ENCODE assay signal across 26 mouse cellular contexts in genomic region chr11:118426765-118427164, GRCm38 (mm10). TPM values are rescaled to one million over a fixed set of nuclear protein-coding genes. Genes with fewer than 3 reads are reported as not detected.
DNase-seq lines count a peak whose midpoint lies in the region; ATAC-seq and TF ChIP-seq lines count a peak whose summit lies in the region.
"Had no signal": no experiment of that assay in that cellular context is flagged by ENCODE, and none has a peak within 500 bp of the region (broad histone marks: within the 10 kb centered on the region; RNA-seq: fewer than 3 reads in every experiment).

No protein-coding gene starts in this region.

- no peak for ATAC-seq in hindbrain, embryonic 11.5 days (ENCODE audit: low FRiP score)
- no peak for ATAC-seq in intestine, postnatal 0 days
- ATAC-seq: forebrain, embryonic 15.5 days; Patski had no signal

- H3K4me3 ChIP-seq in gastrocnemius, adult 2 months, result no peak overlapping the region
- no peak overlapping the region for H3K4me3 ChIP-seq in hindbrain, embryonic 10.5 days
- H3K4me3 ChIP-seq in hindbrain, embryonic 11.5 days (ENCODE audit: low read depth, low read length), result no peak overlapping the region
- no peak overlapping the region for H3K4me3 ChIP-seq in embryonic facial prominence, embryonic 10.5 days
- H3K4me3 ChIP-seq in intestine, postnatal 0 days (ENCODE audit: low read depth, low read length), result no peak overlapping the region
- H3K4me3 ChIP-seq: forebrain, embryonic 15.5 days; heart, embryonic 12.5 days; heart, embryonic 15.5 days; hindbrain, embryonic 12.5 days; hindbrain, embryonic 15.5 days had no signal

- 69% methylated on average over 5 of the region's 5 CpGs for WGBS in hindbrain, embryonic 10.5 days
- 73% methylated on average over 5 of the region's 5 CpGs for WGBS in hindbrain, embryonic 11.5 days
- 69% methylated on average over 5 of the region's 5 CpGs for WGBS in embryonic facial prominence, embryonic 10.5 days
- 73% methylated on average over 5 of the region's 5 CpGs for WGBS in intestine, postnatal 0 days

- H3K36me3 ChIP-seq in hindbrain, embryonic 10.5 days, result no peaks in the 10 kb centered on the region
- no peaks in the 10 kb centered on the region for H3K36me3 ChIP-seq in hindbrain, embryonic 11.5 days (ENCODE audit: control insufficient read depth, insufficient read depth, low read length)
- no peaks in the 10 kb centered on the region for H3K36me3 ChIP-seq in embryonic facial prominence, embryonic 10.5 days (replicated peaks)
- no peaks in the 10 kb centered on the region for H3K36me3 ChIP-seq in intestine, postnatal 0 days (ENCODE audit: control insufficient read depth, insufficient read depth)
- H3K36me3 ChIP-seq: forebrain, embryonic 15.5 days; G1E; heart, embryonic 12.5 days; heart, embryonic 15.5 days; hindbrain, embryonic 12.5 days; hindbrain, embryonic 15.5 days had no signal

- peak overlapping the region; percentile 56 for H3K27ac ChIP-seq in gastrocnemius, adult 2 months
- H3K27ac ChIP-seq in hindbrain, embryonic 10.5 days, result 0 out of 2 replicates have a peak overlapping the region, but pooled peaks have one; percentile 24
- no peak overlapping the region for H3K27ac ChIP-seq in hindbrain, embryonic 11.5 days (ENCODE audit: low read depth, low read length)
- peak overlapping the region; percentile 1; the same call in 1 of the 2 replicates for H3K27ac ChIP-seq in embryonic facial prominence, embryonic 10.5 days (replicated peaks)
- no peak overlapping the region for H3K27ac ChIP-seq in intestine, postnatal 0 days (ENCODE audit: low read depth, low read length)
- H3K27ac ChIP-seq: forebrain, embryonic 15.5 days; hindbrain, embryonic 12.5 days had no signal

- H3K4me1 ChIP-seq in hindbrain, embryonic 10.5 days (replicated peaks), result peaks cover 68% of the 10 kb centered on the region
- peaks cover 4% of the 10 kb centered on the region for H3K4me1 ChIP-seq in hindbrain, embryonic 11.5 days (replicated peaks; ENCODE audit: control insufficient read depth, insufficient read depth, low read length)
- peaks cover 76% of the 10 kb centered on the region for H3K4me1 ChIP-seq in embryonic facial prominence, embryonic 10.5 days
- H3K4me1 ChIP-seq in intestine, postnatal 0 days (replicated peaks; ENCODE audit: control insufficient read depth, insufficient read depth, low read length), result no peaks in the 10 kb centered on the region

- no peak for TF ChIP-seq CTCF in gastrocnemius, adult 2 months (IDR thresholded peaks at IDR 0.05)
- no peak for TF ChIP-seq CTCF in intestine, postnatal 0 days (IDR thresholded peaks at IDR 0.05; ENCODE audit: low read depth)

- intact Hi-C loops in gastrocnemius, adult 2 months (cut with DNase I), result no loop called here
- intact Hi-C loops in gastrocnemius, postnatal 36 days (cut with DNase I), result no loop called here

- H3K27me3 ChIP-seq in hindbrain, embryonic 10.5 days (ENCODE audit: insufficient read depth, poor library complexity, severe bottlenecking), result peaks cover 34% of the 10 kb centered on the region
- no peaks in the 10 kb centered on the region; the same call in 1 of the 2 replicates for H3K27me3 ChIP-seq in hindbrain, embryonic 11.5 days (ENCODE audit: control insufficient read depth, insufficient read depth, low read length)
- H3K27me3 ChIP-seq in embryonic facial prominence, embryonic 10.5 days (replicated peaks; ENCODE audit: low read depth, poor library complexity, severe bottlenecking), result peaks cover 47% of the 10 kb centered on the region
- 0 out of 2 replicates have a peak, but pooled peaks cover 9% of the 10 kb centered on the region for H3K27me3 ChIP-seq in intestine, postnatal 0 days (replicated peaks; ENCODE audit: control insufficient read depth, insufficient read depth, low read length)
- H3K27me3 ChIP-seq: forebrain, embryonic 15.5 days; heart, embryonic 12.5 days; heart, embryonic 15.5 days; Patski had no signal

- H3K4me2 ChIP-seq in hindbrain, embryonic 11.5 days (replicated peaks; ENCODE audit: low read depth, low read length), result no peak overlapping the region
- H3K4me2 ChIP-seq in intestine, postnatal 0 days (replicated peaks; ENCODE audit: low read depth), result no peak overlapping the region
- H3K4me2 ChIP-seq: forebrain, embryonic 15.5 days; hindbrain, embryonic 12.5 days; hindbrain, embryonic 15.5 days had no signal

- H3K9me3 ChIP-seq in hindbrain, embryonic 10.5 days, result no peaks in the 10 kb centered on the region
- H3K9me3 ChIP-seq in hindbrain, embryonic 11.5 days (ENCODE audit: control insufficient read depth, low read length), result no peaks in the 10 kb centered on the region
- no peaks in the 10 kb centered on the region for H3K9me3 ChIP-seq in embryonic facial prominence, embryonic 10.5 days
- no peaks in the 10 kb centered on the region for H3K9me3 ChIP-seq in intestine, postnatal 0 days (ENCODE audit: control insufficient read depth)
- H3K9me3 ChIP-seq: forebrain, embryonic 15.5 days; G1E; heart, embryonic 12.5 days; heart, embryonic 15.5 days; hindbrain, embryonic 12.5 days; hindbrain, embryonic 15.5 days had no signal

- DNase-seq in gastrocnemius, adult 2 months, result no peak
- DNase-seq in gastrocnemius, postnatal 36 days, result no peak
- DNase-seq in hindbrain, embryonic 10.5 days (ENCODE audit: low spot score), result no peak
- DNase-seq in hindbrain, embryonic 11.5 days (ENCODE audit: low spot score), result no peak
- no peak for DNase-seq in embryonic facial prominence, embryonic 10.5 days (ENCODE audit: low spot score)
- no peak for DNase-seq in retina, embryonic 14.5 days (ENCODE audit: low spot score)
- DNase-seq: adrenal gland, postnatal 10 days; adrenal gland, postnatal 36 days; B cell, adult 2 months; cerebellum, adult 11 months; cerebellum, adult 2 months; cerebellum, adult 9-11 months; cerebellum, postnatal 25 days; gastrocnemius, postnatal 10 days; heart, postnatal 10 days; heart, postnatal 36 days; kidney, adult 11 months had no signal

- no peak overlapping the region for H3K9ac ChIP-seq in hindbrain, embryonic 11.5 days (ENCODE audit: low read depth, low read length)
- H3K9ac ChIP-seq in intestine, postnatal 0 days (ENCODE audit: low read depth, low read length), result no peak overlapping the region
- H3K9ac ChIP-seq: forebrain, embryonic 15.5 days; heart, embryonic 12.5 days; heart, embryonic 15.5 days; hindbrain, embryonic 12.5 days; hindbrain, embryonic 15.5 days had no signal

RNA-seq across cellular contexts. Expression of gene C1qtnf1, which starts 1.2 kb away (rescaled TPM):
- total RNA-seq in gastrocnemius, adult 2 months (2021), result 10 to 100 TPM in 1 of 2 experiments, 1 to 10 TPM in 1; 7.9 to 12.6 TPM
- total RNA-seq in gastrocnemius, postnatal 36 days (2021), result 1 to 10 TPM; 9.3 to 9.7 TPM
- 1.8 and 2.0 TPM in 2 replicates for polyA plus RNA-seq in hindbrain, embryonic 10.5 days (2016; fragmentation: Nextera tagmentation; extraction: Ambion mirVana)
- polyA plus RNA-seq in hindbrain, embryonic 11.5 days (2014; fragmentation: Nextera tagmentation; extraction: Ambion mirVana), result 1.1 and 2.5 TPM in 2 replicates
- polyA plus RNA-seq in embryonic facial prominence, embryonic 10.5 days (2016; fragmentation: Nextera tagmentation; extraction: Ambion mirVana), result 2.6 and 3.4 TPM in 2 replicates
- 5.2 and 6.1 TPM in 2 replicates for polyA plus RNA-seq in intestine, postnatal 0 days (2015; fragmentation: Nextera tagmentation; extraction: Ambion mirVana)
- total RNA-seq: common myeloid progenitor, adult 5-6 weeks had no signal
- polyA plus RNA-seq: G1E had no signal

RNA-seq across cellular contexts. Expression of gene Cant1, which starts 7.9 kb away (rescaled TPM):
- 10 to 100 TPM; 10.7 to 11.6 TPM for total RNA-seq in gastrocnemius, adult 2 months (2021)
- 1 to 10 TPM; 9.4 to 9.7 TPM for total RNA-seq in gastrocnemius, postnatal 36 days (2021)
- polyA plus RNA-seq in hindbrain, embryonic 10.5 days (2016; fragmentation: Nextera tagmentation; extraction: Ambion mirVana), result 23.7 and 31.1 TPM in 2 replicates
- polyA plus RNA-seq in hindbrain, embryonic 11.5 days (2014; fragmentation: Nextera tagmentation; extraction: Ambion mirVana), result 21.0 and 21.1 TPM in 2 replicates
- polyA plus RNA-seq in embryonic facial prominence, embryonic 10.5 days (2016; fragmentation: Nextera tagmentation; extraction: Ambion mirVana), result 20.2 and 20.8 TPM in 2 replicates
- 35.0 and 36.1 TPM in 2 replicates for polyA plus RNA-seq in intestine, postnatal 0 days (2015; fragmentation: Nextera tagmentation; extraction: Ambion mirVana)

RNA-seq across cellular contexts. Expression of gene Lgals3bp, which starts 24.9 kb away (rescaled TPM):
- total RNA-seq in gastrocnemius, adult 2 months (2021), result 10 to 100 TPM; 12.0 to 17.0 TPM
- total RNA-seq in gastrocnemius, postnatal 36 days (2021), result 10 to 100 TPM; 13.0 to 19.2 TPM
- polyA plus RNA-seq in hindbrain, embryonic 10.5 days (2016; fragmentation: Nextera tagmentation; extraction: Ambion mirVana), result 1.8 and 2.0 TPM in 2 replicates
- 1.9 and 2.7 TPM in 2 replicates for polyA plus RNA-seq in hindbrain, embryonic 11.5 days (2014; fragmentation: Nextera tagmentation; extraction: Ambion mirVana)
- 0.86 and 0.88 TPM in 2 replicates for polyA plus RNA-seq in embryonic facial prominence, embryonic 10.5 days (2016; fragmentation: Nextera tagmentation; extraction: Ambion mirVana)
- 348 and 382 TPM in 2 replicates for polyA plus RNA-seq in intestine, postnatal 0 days (2015; fragmentation: Nextera tagmentation; extraction: Ambion mirVana)

RNA-seq across cellular contexts. Expression of gene Engase, which starts 49.9 kb away (rescaled TPM):
- total RNA-seq in gastrocnemius, adult 2 months (2021), result 1 to 10 TPM; 4.3 to 6.2 TPM
- total RNA-seq in gastrocnemius, postnatal 36 days (2021), result 1 to 10 TPM; 4.6 to 4.7 TPM
- 8.7 and 8.9 TPM in 2 replicates for polyA plus RNA-seq in hindbrain, embryonic 10.5 days (2016; fragmentation: Nextera tagmentation; extraction: Ambion mirVana)
- polyA plus RNA-seq in hindbrain, embryonic 11.5 days (2014; fragmentation: Nextera tagmentation; extraction: Ambion mirVana), result 4.7 and 4.8 TPM in 2 replicates
- polyA plus RNA-seq in embryonic facial prominence, embryonic 10.5 days (2016; fragmentation: Nextera tagmentation; extraction: Ambion mirVana), result 7.9 and 8.5 TPM in 2 replicates
- 11.3 and 11.7 TPM in 2 replicates for polyA plus RNA-seq in intestine, postnatal 0 days (2015; fragmentation: Nextera tagmentation; extraction: Ambion mirVana)

Comparison
In these comparisons a context has a peak if more than half of its experiments do, and no peak if none do; other contexts are left out.
1. H3K27ac ChIP-seq: peak in gastrocnemius, adult 2 months (single experiment), hindbrain, embryonic 10.5 days (single experiment) and embryonic facial prominence, embryonic 10.5 days (single experiment); none in hindbrain, embryonic 11.5 days (single experiment) and intestine, postnatal 0 days (single experiment).
2. RNA of gene Lgals3bp, which starts 24.9 kb away (polyA plus RNA-seq): 348 to 382 TPM in intestine, postnatal 0 days; 1.9 to 2.7 TPM in hindbrain, embryonic 11.5 days, 1.8 to 2.0 TPM in hindbrain, embryonic 10.5 days and 0.86 to 0.88 TPM in embryonic facial prominence, embryonic 10.5 days; every median in the first group is over 10 times any median in the second.